Mouse (Mus musculus): ENCODE data around the gene Prps1l3. TPM values are rescaled to one million over a fixed set of nuclear protein-coding genes. Genes with fewer than 3 reads are reported as not detected.

The Prps1l3 gene
- polyA plus RNA-seq, 1 experiment from 2014 or later = 87.5 TPM

DNA sequence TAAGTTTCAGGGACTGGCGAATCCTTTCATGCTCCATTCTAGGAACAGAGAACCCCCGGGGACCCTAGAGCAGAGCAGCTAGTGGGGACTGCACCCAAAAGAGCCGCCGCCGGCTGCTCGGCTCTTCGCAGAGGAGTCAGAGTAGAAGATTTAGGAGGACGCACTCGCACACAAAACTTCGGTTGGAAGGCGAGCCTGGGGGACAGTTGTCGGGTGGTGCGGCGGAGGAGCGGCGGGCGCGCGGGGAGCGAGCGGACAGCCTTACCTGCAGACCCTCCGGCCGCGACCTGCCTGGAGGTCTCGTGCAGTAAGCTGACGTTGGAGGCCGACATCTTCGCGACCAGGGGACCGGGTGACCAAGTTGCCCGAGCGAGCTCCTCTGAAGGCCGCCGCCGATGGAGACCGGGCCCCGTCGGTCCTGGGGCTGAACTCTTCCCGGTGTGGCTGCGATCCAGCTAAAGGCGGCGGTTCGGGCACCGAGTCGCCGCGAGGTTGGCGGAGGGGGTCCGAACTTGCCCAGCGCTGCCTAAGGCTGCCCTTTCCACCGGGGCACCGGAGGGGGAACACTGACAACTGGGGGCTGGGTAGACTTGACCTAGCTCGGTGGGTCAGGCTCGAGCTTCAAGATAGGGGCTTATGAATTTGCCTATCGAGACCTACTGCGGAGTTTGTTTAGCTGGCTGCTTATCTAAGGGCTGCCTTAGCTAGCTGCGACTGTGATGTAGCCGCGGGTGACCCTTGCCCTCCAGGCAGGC, 33.4 kb upstream of the Prps1l3 start:
- WGBS = under 1% methylated on average over 59 of the region's 59 CpGs
- Histone ChIP-seq H3K4me3 (ENCODE audit: low read depth, low read length) (peak overlapping the region; percentile 53), H3K9ac (peak overlapping the region; percentile 60), H3K27me3 (ENCODE audit: insufficient read depth, low read length) (peaks cover 13% of the 10 kb centered on the region), H3K36me3 (ENCODE audit: insufficient read depth) (no peaks in the 10 kb centered on the region), H3K4me2 (peak overlapping the region; percentile 89), H3K9me3 (ENCODE audit: low read depth, low read length) (no peaks in the 10 kb centered on the region), H3K4me1 (ENCODE audit: insufficient read depth) (no peaks in the 10 kb centered on the region), H3K27ac (ENCODE audit: low read depth) (peak overlapping the region; percentile 30; the same call in 1 of the 2 replicates)
- peak; percentile 63 for DNase-seq
- TF ChIP-seq CTCF (IDR thresholded peaks at IDR 0.05; ENCODE audit: low read depth) = no peak
- ATAC-seq (ENCODE audit: insufficient read depth) = peak; percentile 67

DNA sequence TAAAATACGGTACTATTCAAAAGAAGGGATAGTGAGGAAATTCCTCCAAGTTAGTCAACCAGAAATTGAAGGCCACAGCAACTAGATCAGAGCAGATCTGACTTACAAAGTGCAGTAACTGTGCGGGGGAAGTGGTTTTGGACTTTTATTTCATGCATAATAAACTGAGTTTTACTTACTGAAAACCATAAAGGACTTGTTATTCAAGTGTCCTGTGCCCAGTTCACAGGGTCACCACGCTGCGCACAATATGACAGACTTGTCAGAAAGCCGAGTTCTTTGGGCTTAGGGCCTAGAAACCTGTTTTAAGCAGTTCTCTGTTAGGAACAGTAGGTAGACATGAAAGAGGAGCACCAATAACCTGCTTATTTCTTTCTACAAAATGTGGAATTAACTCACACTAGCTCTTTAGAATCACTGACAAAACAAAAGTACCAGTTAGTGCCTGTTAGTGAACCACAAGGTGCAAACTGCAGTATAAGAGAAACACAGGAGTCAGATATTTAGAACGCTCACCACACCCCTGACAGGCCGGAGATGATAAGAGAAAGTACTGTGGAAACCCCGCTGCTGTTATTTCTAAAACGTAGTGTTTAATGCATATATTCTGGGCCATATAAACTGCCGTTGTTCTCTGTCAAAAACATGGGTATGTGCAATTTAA, 32.7 kb upstream of the Prps1l3 start, which contains the start of gene Slc25a21:
TSS of gene Slc25a21 (minus strand) at position 110 of the 664 bp plus-strand sequence.
- WGBS = 60% methylated on average over 10 of the region's 10 CpGs
- no peak for TF ChIP-seq CTCF (IDR thresholded peaks at IDR 0.05; ENCODE audit: low read depth)
- Histone ChIP-seq H3K27ac (ENCODE audit: low read depth) (peak within 1 kb of the TSS; percentile 42; the same call in 1 of the 2 replicates), H3K4me3 (ENCODE audit: low read depth, low read length) (peak within 1 kb of the TSS; percentile 53), H3K36me3 (ENCODE audit: insufficient read depth) (no peaks in the 10 kb centered on the region), H3K27me3 (ENCODE audit: insufficient read depth, low read length) (peaks cover 13% of the 10 kb centered on the region), H3K4me1 (ENCODE audit: insufficient read depth) (no peaks in the 10 kb centered on the region), H3K9me3 (ENCODE audit: low read depth, low read length) (no peaks in the 10 kb centered on the region), H3K9ac (peak within 1 kb of the TSS; percentile 60), H3K4me2 (peak within 1 kb of the TSS; percentile 89)
- ATAC-seq (ENCODE audit: insufficient read depth) (no peak), DNase-seq (no peak)

DNA sequence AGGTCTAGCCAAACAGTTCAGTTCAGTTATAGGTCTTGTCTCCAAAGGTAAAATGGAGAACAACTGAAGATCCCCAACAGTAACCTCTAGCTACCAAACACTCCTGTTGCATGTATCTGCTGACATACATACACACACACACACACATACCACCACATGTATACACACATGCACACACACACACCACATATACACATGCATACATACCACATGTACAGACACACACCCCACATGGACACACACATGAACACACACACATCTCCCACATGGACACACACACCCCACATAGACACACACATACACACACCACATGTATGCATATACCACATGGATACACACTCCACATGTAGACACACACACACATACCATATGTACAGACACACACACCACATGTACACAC, 31.9 kb upstream of the Prps1l3 start:
- no peak overlapping the region for H3K4me3 ChIP-seq (ENCODE audit: low read depth, low read length)
- no peaks in the 10 kb centered on the region for H3K9me3 ChIP-seq (ENCODE audit: low read depth, low read length)
- ATAC-seq (ENCODE audit: insufficient read depth) (no peak), DNase-seq (no peak)
- H3K27me3 ChIP-seq (ENCODE audit: insufficient read depth, low read length) = peaks cover 13% of the 10 kb centered on the region
- no peak overlapping the region for H3K27ac ChIP-seq (ENCODE audit: low read depth)
- no peak for TF ChIP-seq CTCF (IDR thresholded peaks at IDR 0.05; ENCODE audit: low read depth)
- H3K9ac ChIP-seq = no peak overlapping the region
- H3K36me3 ChIP-seq (ENCODE audit: insufficient read depth) = no peaks in the 10 kb centered on the region
- no peaks in the 10 kb centered on the region for H3K4me1 ChIP-seq (ENCODE audit: insufficient read depth)
- H3K4me2 ChIP-seq = no peak overlapping the region

DNA sequence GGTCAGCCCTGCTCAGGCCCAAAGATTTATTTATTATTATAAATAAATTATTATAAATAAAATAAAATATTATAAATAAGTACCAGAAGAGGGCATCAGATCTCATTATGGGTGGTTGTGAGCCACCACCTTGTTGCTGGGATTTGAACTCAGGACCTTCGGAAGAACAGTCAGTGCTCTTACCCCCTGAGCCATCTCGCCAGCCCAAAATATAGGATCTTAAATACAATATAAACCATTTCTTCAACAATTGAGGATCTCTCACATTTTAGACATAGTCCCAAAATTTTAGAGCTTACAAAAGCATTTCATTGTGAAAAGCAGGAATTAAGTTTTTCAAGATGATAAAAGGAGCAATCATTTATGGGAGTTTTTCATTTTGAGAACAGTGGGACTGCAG, 30.8 kb upstream of the Prps1l3 start:
- Histone ChIP-seq H3K9me3 (ENCODE audit: low read depth, low read length) (no peaks in the 10 kb centered on the region), H3K27me3 (ENCODE audit: insufficient read depth, low read length) (peaks cover 13% of the 10 kb centered on the region), H3K9ac (no peak overlapping the region), H3K4me3 (ENCODE audit: low read depth, low read length) (no peak overlapping the region), H3K27ac (ENCODE audit: low read depth) (no peak overlapping the region), H3K36me3 (ENCODE audit: insufficient read depth) (no peaks in the 10 kb centered on the region), H3K4me2 (no peak overlapping the region), H3K4me1 (ENCODE audit: insufficient read depth) (no peaks in the 10 kb centered on the region)
- ATAC-seq (ENCODE audit: insufficient read depth) = no peak
- TF ChIP-seq CTCF (IDR thresholded peaks at IDR 0.05; ENCODE audit: low read depth) = no peak
- DNase-seq = no peak
- 92% methylated on average over 2 of the region's 2 CpGs for WGBS

DNA sequence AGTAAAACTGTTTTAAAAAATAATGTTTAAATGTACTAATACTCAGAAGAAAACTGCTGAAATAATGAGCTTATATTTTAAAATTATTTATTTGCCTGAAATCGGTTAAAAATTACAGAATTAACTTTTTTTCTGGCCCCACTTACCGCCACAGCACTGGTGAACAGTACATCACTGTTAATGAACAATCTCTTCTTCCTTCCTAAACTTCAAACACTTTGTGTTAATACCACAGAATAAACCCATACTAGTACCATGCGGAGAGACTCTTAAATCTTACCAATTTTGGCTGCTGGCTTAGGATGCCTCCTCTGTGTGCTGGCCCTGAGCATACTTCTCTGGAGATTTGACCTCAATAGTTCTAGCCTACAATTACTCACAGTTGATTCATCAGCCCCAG, 28.3 kb upstream of the Prps1l3 start:
- DNase-seq = no peak
- WGBS = 92% methylated on average over 3 of the region's 3 CpGs
- Histone ChIP-seq H3K4me2 (no peak overlapping the region), H3K9me3 (ENCODE audit: low read depth, low read length) (no peaks in the 10 kb centered on the region), H3K4me3 (ENCODE audit: low read depth, low read length) (no peak overlapping the region), H3K36me3 (ENCODE audit: insufficient read depth) (no peaks in the 10 kb centered on the region), H3K9ac (no peak overlapping the region), H3K27me3 (ENCODE audit: insufficient read depth, low read length) (peaks cover 8% of the 10 kb centered on the region), H3K4me1 (ENCODE audit: insufficient read depth) (no peaks in the 10 kb centered on the region), H3K27ac (ENCODE audit: low read depth) (no peak overlapping the region)
- no peak for ATAC-seq (ENCODE audit: insufficient read depth)
- TF ChIP-seq CTCF (IDR thresholded peaks at IDR 0.05; ENCODE audit: low read depth) = no peak

DNA sequence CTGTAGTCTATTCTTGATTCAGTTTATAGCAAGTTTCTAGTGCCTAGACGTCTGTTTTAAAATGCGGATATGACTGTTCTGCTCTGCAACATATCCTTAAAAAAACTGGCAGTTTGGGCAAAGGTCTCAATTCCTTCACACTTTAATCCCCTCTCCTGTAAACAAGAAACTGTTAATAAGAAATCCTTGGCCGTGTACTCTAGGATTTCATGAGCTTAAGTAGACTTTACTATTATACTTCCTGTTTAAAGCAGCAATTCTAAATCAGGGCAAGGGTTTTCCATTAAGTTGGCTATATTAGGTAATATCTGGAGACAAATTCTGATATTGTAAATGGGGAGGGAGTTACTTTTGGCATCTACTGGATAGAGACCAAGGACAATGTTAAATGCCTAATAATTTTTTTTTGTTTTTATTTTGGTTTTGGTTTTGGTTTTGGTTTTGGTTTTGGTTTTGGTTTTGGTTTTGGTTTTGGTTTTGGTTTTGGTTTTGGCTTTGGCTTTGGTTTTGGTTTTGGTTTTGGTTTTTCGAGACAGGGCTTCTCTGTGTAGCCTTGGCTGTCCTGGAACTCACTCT, 25.8 kb upstream of the Prps1l3 start:
- H3K9ac ChIP-seq = no peak overlapping the region
- no peak overlapping the region for H3K27ac ChIP-seq (ENCODE audit: low read depth)
- H3K4me3 ChIP-seq (ENCODE audit: low read depth, low read length) = no peak overlapping the region
- H3K27me3 ChIP-seq (ENCODE audit: insufficient read depth, low read length) = no peaks in the 10 kb centered on the region
- TF ChIP-seq CTCF (IDR thresholded peaks at IDR 0.05; ENCODE audit: low read depth) = no peak
- H3K36me3 ChIP-seq (ENCODE audit: insufficient read depth) = no peaks in the 10 kb centered on the region
- ATAC-seq (ENCODE audit: insufficient read depth) = no peak
- H3K9me3 ChIP-seq (ENCODE audit: low read depth, low read length) = no peaks in the 10 kb centered on the region
- DNase-seq = no peak
- H3K4me1 ChIP-seq (ENCODE audit: insufficient read depth) = no peaks in the 10 kb centered on the region
- no peak overlapping the region for H3K4me2 ChIP-seq
- 75% methylated on average over 4 of the region's 4 CpGs for WGBS
